ENCODE assay signal across 13 mouse cellular contexts in the genomic region with DNA sequence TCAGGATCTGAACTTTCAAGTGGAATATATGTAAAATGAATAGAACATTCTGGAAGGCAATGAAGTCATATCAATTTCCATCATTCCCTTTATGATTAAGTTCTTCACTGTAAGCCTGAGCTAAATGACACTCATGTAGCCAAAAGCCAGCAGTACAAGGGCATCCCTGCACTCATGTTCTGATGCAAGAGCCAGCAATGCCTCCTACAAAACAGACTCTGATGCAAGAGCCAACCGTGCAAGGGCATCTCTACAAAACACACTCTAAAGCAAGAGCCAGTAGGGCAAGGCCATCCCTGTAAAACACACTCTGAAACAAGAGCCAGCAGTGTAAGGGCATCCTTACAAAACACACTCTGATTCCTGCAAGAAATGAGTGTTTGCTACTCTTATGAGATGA.
"Had no signal": no experiment of that assay in that cellular context is flagged by ENCODE, and none has a peak within 500 bp of the region (broad histone marks: within the 10 kb centered on the region; RNA-seq: fewer than 3 reads in every experiment).

No protein-coding gene starts in this region.

- H3K36me3 ChIP-seq: limb, embryonic 12.5 days; liver, embryonic 15.5 days; midbrain, embryonic 15.5 days; neural tube, embryonic 13.5 days had no signal

- H3K4me1 ChIP-seq: limb, embryonic 12.5 days; liver, embryonic 15.5 days; megakaryocyte, embryonic 14.5 days; midbrain, embryonic 15.5 days; neural tube, embryonic 13.5 days had no signal

- H3K9me3 ChIP-seq: limb, embryonic 12.5 days; liver, embryonic 15.5 days; megakaryocyte, embryonic 14.5 days; midbrain, embryonic 15.5 days; neural tube, embryonic 13.5 days had no signal

- DNase-seq: kidney, adult 8-10 months; kidney, postnatal 25 days; layer of hippocampus, postnatal 36 days; lung, adult 2 months; right cerebral cortex, adult 18-20 months; right cerebral cortex, postnatal 25 days had no signal

- H3K9ac ChIP-seq: limb, embryonic 12.5 days; liver, embryonic 15.5 days; midbrain, embryonic 15.5 days; neural tube, embryonic 13.5 days had no signal

- H3K27ac ChIP-seq: limb, embryonic 12.5 days; liver, embryonic 15.5 days; macrophage; midbrain, embryonic 15.5 days; neural tube, embryonic 13.5 days; stomach, postnatal 0 days had no signal

- H3K4me3 ChIP-seq: limb, embryonic 12.5 days; liver, embryonic 15.5 days; megakaryocyte, embryonic 14.5 days; midbrain, embryonic 15.5 days; neural tube, embryonic 13.5 days had no signal

- H3K27me3 ChIP-seq: limb, embryonic 12.5 days; liver, embryonic 15.5 days; megakaryocyte, embryonic 14.5 days; midbrain, embryonic 15.5 days; neural tube, embryonic 13.5 days had no signal
